Mouse (Mus musculus) stomach, embryonic 14.5 days (tissue): ENCODE results near the gene Mn1. TPM values are rescaled to one million over a fixed set of nuclear protein-coding genes. Genes with fewer than 3 reads are reported as not detected.
A peak's percentile ranks its signal among the peaks of the same experiment; 100 is the strongest.

ENCODE experiments used
- ATAC-seq: fragments of 200-750 bp; cut with Nextera tagmentation; 2 replicates; pipeline ENCODE4 v1.8.0; 2017; ENCODE audit warnings: low read depth, moderate TSS enrichment; ENCODE audit not compliant: insufficient number of reproducible peaks, insufficient read depth, low FRiP score
- H3K27ac ChIP-seq: fragments of 300-500 bp; sonication (generic); 2 replicates; pipeline ENCODE4 v1.5.1; 2014; ENCODE audit warnings: mild to moderate bottlenecking, low read length, moderate library complexity, mixed read lengths
- H3K27me3 ChIP-seq: fragments of 300-500 bp; sonication (generic); 2 replicates; pipeline ENCODE4 v1.6.1; 2014; ENCODE audit warnings: low read length, control low read depth, mixed read lengths; ENCODE audit not compliant: control insufficient read depth, insufficient read depth
- H3K36me3 ChIP-seq: fragments of 300-500 bp; sonication (generic); 2 replicates; pipeline ENCODE4 v1.6.1; 2014; ENCODE audit warnings: mild to moderate bottlenecking, control low read depth, low read length, moderate library complexity, mixed read lengths; ENCODE audit not compliant: control insufficient read depth, insufficient read depth
- H3K4me1 ChIP-seq: fragments of 300-500 bp; sonication (generic); 2 replicates; pipeline ENCODE4 v1.6.1; 2014; ENCODE audit warnings: low read length, control low read depth, mixed read lengths; ENCODE audit not compliant: control insufficient read depth, insufficient read depth
- H3K4me2 ChIP-seq: fragments of 300-500 bp; sonication (generic); replicated peaks from 2 replicates; pipeline ENCODE4 v1.6.1; 2014; ENCODE audit warnings: low read depth, low read length, control low read depth
- H3K4me3 ChIP-seq: fragments of 300-500 bp; sonication (generic); 2 replicates; pipeline ENCODE4 v1.5.1; 2014; ENCODE audit warnings: low read depth, low read length, control low read depth
- H3K9ac ChIP-seq: fragments of 300-500 bp; sonication (generic); replicated peaks from 2 replicates; pipeline ENCODE4 v1.6.1; 2014; ENCODE audit warnings: low read depth, mild to moderate bottlenecking, control low read depth, low read length, moderate library complexity, mixed read lengths
- H3K9me3 ChIP-seq: fragments of 300-500 bp; sonication (generic); 2 replicates; pipeline ENCODE4 v1.6.1; 2016; ENCODE audit warnings: low read depth, low read length, control low read depth; ENCODE audit not compliant: control insufficient read depth
- WGBS: fragments of 180-500 bp; shearing (Covaris S2); extraction: QIAGEN DNeasy Blood & Tissue Kit; methylation state at CpG from one replicate; pipeline ENCODE4 v1.1.7; 2014; 5-methylcytosine and 5-hydroxymethylcytosine counted together
- polyA plus RNA-seq: library from polyadenylated mRNA; unstranded; fragments of >200 nt; fragmentation: Nextera tagmentation; extraction: Ambion mirVana; gene quantifications from 2 replicates; pipeline ENCODE4 v1.2.1, GENCODE M21; 2014

Gene Mn1
- polyA plus RNA-seq, 1 experiment from 2014 or later, result 18.1 TPM

DNA sequence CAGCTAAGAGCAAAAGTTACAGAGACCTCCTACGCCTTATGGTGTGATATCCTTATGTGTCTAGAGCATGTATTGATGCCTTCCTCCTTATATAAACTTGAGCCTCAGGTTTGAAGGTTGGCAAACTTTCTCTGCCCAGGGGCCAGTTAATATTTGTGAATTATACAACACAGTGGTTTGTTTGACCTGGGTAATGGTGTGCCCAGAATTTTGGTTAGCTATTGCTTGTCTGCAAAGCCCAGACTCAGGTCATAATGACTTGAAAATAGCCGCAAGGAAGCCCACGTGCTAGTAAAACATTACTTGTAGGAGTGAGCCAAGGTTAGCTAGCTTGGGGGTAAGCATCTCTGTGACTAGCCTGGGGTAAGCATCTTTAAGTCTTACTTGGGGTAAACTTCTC, 26.5 kb downstream of the Mn1 start:
- no peak overlapping the region for H3K9ac ChIP-seq
- H3K9me3 ChIP-seq, result no peaks in the 10 kb centered on the region
- no peak overlapping the region for H3K4me3 ChIP-seq
- no peaks in the 10 kb centered on the region for H3K27me3 ChIP-seq
- peaks cover 12% of the 10 kb centered on the region for H3K36me3 ChIP-seq
- 86% methylated on average over 3 of the region's 3 CpGs for WGBS
- no peak overlapping the region for H3K27ac ChIP-seq
- H3K4me2 ChIP-seq, result no peak overlapping the region
- H3K4me1 ChIP-seq, result 0 out of 2 replicates have a peak, but pooled peaks cover 2% of the 10 kb centered on the region
- no peak for ATAC-seq

GRCm38 (mm10) chr5:111444361-111444760, 27.2 kb downstream of the Mn1 start:
- no peak overlapping the region for H3K4me2 ChIP-seq
- no peaks in the 10 kb centered on the region for H3K27me3 ChIP-seq
- H3K4me3 ChIP-seq, result no peak overlapping the region
- no peak overlapping the region for H3K9ac ChIP-seq
- H3K27ac ChIP-seq, result no peak overlapping the region
- 91% methylated on average over 4 of the region's 4 CpGs for WGBS
- H3K9me3 ChIP-seq, result no peaks in the 10 kb centered on the region
- H3K36me3 ChIP-seq, result peaks cover 12% of the 10 kb centered on the region
- 0 out of 2 replicates have a peak, but pooled peaks cover 2% of the 10 kb centered on the region for H3K4me1 ChIP-seq
- no peak for ATAC-seq

- Histone ChIP-seq H3K27ac (no peak overlapping the region), H3K4me1 (0 out of 2 replicates have a peak, but pooled peaks cover 2% of the 10 kb centered on the region), H3K36me3 (peaks cover 7% of the 10 kb centered on the region), H3K9me3 (no peaks in the 10 kb centered on the region), H3K4me3 (no peak overlapping the region), H3K27me3 (no peaks in the 10 kb centered on the region), H3K4me2 (no peak overlapping the region), H3K9ac (no peak overlapping the region)
- no peak for ATAC-seq
- 64% methylated on average over 7 of the region's 7 CpGs for WGBS
These were observed 29.5 kb downstream of the Mn1 start for GRCm38 (mm10) chr5:111446652-111447051.

- no peaks in the 10 kb centered on the region for H3K27me3 ChIP-seq
- H3K4me1 ChIP-seq, result 0 out of 2 replicates have a peak, but pooled peaks cover 2% of the 10 kb centered on the region
- no peak overlapping the region for H3K4me2 ChIP-seq
- no peak for ATAC-seq
- H3K36me3 ChIP-seq, result peaks cover 2% of the 10 kb centered on the region
- WGBS, result 59% methylated on average over 8 of the region's 8 CpGs
- H3K9me3 ChIP-seq, result no peaks in the 10 kb centered on the region
- no peak overlapping the region for H3K9ac ChIP-seq
- no peak overlapping the region for H3K4me3 ChIP-seq
- H3K27ac ChIP-seq, result no peak overlapping the region
These were observed 32.5 kb downstream of the Mn1 start for GRCm38 (mm10) chr5:111449700-111450099.

GRCm38 (mm10) chr5:111454240-111454639, 37.1 kb downstream of the Mn1 start:
- H3K4me1 ChIP-seq, result no peaks in the 10 kb centered on the region
- WGBS, result 86% methylated on average over 5 of the region's 5 CpGs
- H3K27ac ChIP-seq, result no peak overlapping the region
- no peak for ATAC-seq
- H3K9ac ChIP-seq, result no peak overlapping the region
- peaks cover 9% of the 10 kb centered on the region; the same call in 1 of the 2 replicates for H3K36me3 ChIP-seq
- no peak overlapping the region for H3K4me3 ChIP-seq
- H3K4me2 ChIP-seq, result no peak overlapping the region
- H3K27me3 ChIP-seq, result no peaks in the 10 kb centered on the region
- no peaks in the 10 kb centered on the region for H3K9me3 ChIP-seq

DNA sequence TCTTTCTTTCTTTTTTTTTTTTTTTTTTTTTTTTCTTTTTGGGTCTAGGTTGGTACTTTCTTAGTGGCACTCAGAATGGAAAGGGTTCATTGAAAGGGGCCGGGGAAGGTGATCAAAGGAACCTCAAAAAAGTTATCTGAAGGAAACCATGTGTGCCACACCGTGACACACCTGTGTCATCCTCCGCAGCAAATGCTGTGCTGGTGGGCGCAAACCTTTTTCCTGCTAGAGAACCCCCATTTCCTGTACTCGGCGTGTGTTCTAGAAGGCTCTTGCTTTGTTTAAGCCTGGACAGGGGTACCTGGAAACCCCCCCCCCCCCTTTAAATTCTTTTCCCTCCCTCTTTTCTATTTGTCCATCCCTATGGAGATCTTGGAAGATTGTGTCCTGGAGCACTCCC, 37.7 kb downstream of the Mn1 start:
- WGBS, result 79% methylated on average over 6 of the region's 6 CpGs
- no peak overlapping the region for H3K4me3 ChIP-seq
- H3K9ac ChIP-seq, result no peak overlapping the region
- no peaks in the 10 kb centered on the region for H3K4me1 ChIP-seq
- H3K27me3 ChIP-seq, result no peaks in the 10 kb centered on the region
- H3K4me2 ChIP-seq, result no peak overlapping the region
- no peaks in the 10 kb centered on the region for H3K9me3 ChIP-seq
- no peak for ATAC-seq
- peaks cover 9% of the 10 kb centered on the region; the same call in 1 of the 2 replicates for H3K36me3 ChIP-seq
- H3K27ac ChIP-seq, result no peak overlapping the region

DNA sequence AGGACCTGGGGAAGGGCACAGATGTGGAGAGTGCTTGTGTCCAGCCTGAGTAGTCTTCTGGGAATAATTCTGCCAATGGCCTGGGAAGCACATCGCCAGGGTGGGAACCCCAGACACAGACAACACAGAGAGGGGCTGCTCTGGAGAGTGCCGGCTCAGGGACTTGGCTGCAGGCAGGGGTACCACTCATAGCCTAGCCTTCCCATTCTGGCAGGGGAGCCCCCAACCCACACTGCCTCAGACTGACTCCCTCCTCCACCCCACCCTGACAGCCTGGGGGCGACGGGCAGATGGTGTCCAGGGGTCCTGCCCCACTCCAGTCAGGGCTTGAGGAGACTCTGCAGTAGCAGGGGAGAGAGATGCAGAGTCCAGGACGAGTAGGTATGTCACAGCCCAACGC, 41.5 kb downstream of the Mn1 start:
- Histone ChIP-seq H3K27me3 (no peaks in the 10 kb centered on the region), H3K9ac (no peak overlapping the region), H3K36me3 (peaks cover 9% of the 10 kb centered on the region; the same call in 1 of the 2 replicates), H3K4me2 (no peak overlapping the region), H3K27ac (no peak overlapping the region), H3K9me3 (no peaks in the 10 kb centered on the region), H3K4me1 (no peaks in the 10 kb centered on the region), H3K4me3 (no peak overlapping the region)
- 90% methylated on average over 6 of the region's 6 CpGs for WGBS
- no peak for ATAC-seq

GRCm38 (mm10) chr5:111465811-111466299, 48.7 kb downstream of the Mn1 start:
- H3K9ac ChIP-seq, result no peak overlapping the region
- H3K36me3 ChIP-seq, result no peaks in the 10 kb centered on the region
- peak overlapping the region; percentile 52; the same call in 1 of the 2 replicates for H3K27ac ChIP-seq
- peak; percentile 82 for ATAC-seq
- WGBS, result 54% methylated on average over 11 of the region's 11 CpGs
- H3K4me1 ChIP-seq, result no peaks in the 10 kb centered on the region
- H3K4me2 ChIP-seq, result no peak overlapping the region
- H3K9me3 ChIP-seq, result no peaks in the 10 kb centered on the region
- no peak overlapping the region for H3K4me3 ChIP-seq
- H3K27me3 ChIP-seq, result no peaks in the 10 kb centered on the region

GRCm38 (mm10) chr5:111466429-111466828, 49.3 kb downstream of the Mn1 start:
- H3K36me3 ChIP-seq, result no peaks in the 10 kb centered on the region
- WGBS, result 70% methylated on average over 9 of the region's 9 CpGs
- H3K27me3 ChIP-seq, result no peaks in the 10 kb centered on the region
- ATAC-seq, result peak; percentile 26; the same call in 1 of the 2 replicates
- no peaks in the 10 kb centered on the region for H3K4me1 ChIP-seq
- no peaks in the 10 kb centered on the region for H3K9me3 ChIP-seq
- H3K4me3 ChIP-seq, result no peak overlapping the region
- H3K27ac ChIP-seq, result no peak overlapping the region
- H3K9ac ChIP-seq, result no peak overlapping the region
- H3K4me2 ChIP-seq, result no peak overlapping the region
